Mouse (Mus musculus) G1E (cell line): ENCODE measurements around the gene Samd3.

Experiments used
- CTCF ChIP-seq: IDR thresholded peaks from 2 replicates; pipeline ENCODE4 v1.5.1; 2012; ENCODE audit warnings: low read depth, low read length, inconsistent platforms, mixed read lengths
- GATA1 ChIP-seq: IDR thresholded peaks from 2 replicates; pipeline ENCODE4 v1.6.1; 2012; ENCODE audit warnings: borderline replicate concordance, low read length, inconsistent platforms, mixed read lengths
- TAL1 ChIP-seq: conservative IDR thresholded peaks from 2 replicates; pipeline ENCODE4 v1.6.1; 2012; ENCODE audit warnings: low read depth, low read length, inconsistent platforms, mixed read lengths

DNA sequence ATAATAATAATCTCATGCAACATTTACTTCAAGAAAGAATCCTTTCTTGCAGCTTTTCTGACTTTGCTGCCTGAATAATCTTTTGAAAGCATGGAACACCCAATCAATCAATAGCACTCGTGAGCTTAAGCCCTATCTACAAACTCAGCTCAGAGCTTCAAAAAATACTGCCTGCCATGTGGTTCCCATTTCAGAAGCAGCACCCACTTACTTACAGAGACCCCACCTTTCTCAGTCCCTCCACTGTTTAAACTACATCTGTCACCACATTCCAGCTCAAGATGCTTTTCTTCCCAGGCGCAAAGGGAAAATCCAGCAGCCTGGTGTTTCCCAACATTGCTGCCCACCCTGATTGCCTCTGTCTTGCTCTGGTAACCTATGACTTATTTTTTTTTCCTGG is 2.8 kb upstream of the Samd3 start:
- no peak for TF ChIP-seq TAL1
- no peak for TF ChIP-seq CTCF
- TF ChIP-seq GATA1: no peak
